Mouse (Mus musculus): ENCODE results near the gene Fggy.

GRCm38 (mm10) chr4:95759027-95759731 lies 201.9 kb downstream of the Fggy start:
- TF ChIP-seq CTCF (IDR thresholded peaks at IDR 0.05; ENCODE audit: control insufficient read depth, insufficient read depth, insufficient replicate concordance, low read depth, low read length) (no peak), POLR2A (IDR thresholded peaks at IDR 0.05; ENCODE audit: control insufficient read depth, low read depth, low read length) (no peak)
